Mouse (Mus musculus) activated CD4-positive, CD25-positive, alpha-beta regulatory T cell, adult 4 months (primary cell): ENCODE measurements around the gene Gm8068. TPM values are rescaled to one million over a fixed set of nuclear protein-coding genes. Genes with fewer than 3 reads are reported as not detected.
"Not testable (repeated sequence)": the region's sequence is repeated elsewhere in the genome, so short reads cannot be mapped to it uniquely, and the experiment has no call there.

ENCODE experiments used
- ATAC-seq: one replicate; pipeline ENCODE4 v1.8.0; 2017
- polyA plus RNA-seq, 2 experiments: library from polyadenylated mRNA; unstranded; fragments of 100-300 nt; shearing (Covaris generic); gene quantifications; one replicate each; pipeline ENCODE4 v1.2.1; 2017

Gene Gm8068
- polyA plus RNA-seq, result not detected

- not testable (repeated sequence) for ATAC-seq
Measured at GRCm38 (mm10) chr14:41701785-41702184, at the start of gene Gm8068. Gm8068 (minus strand) TSS chr14:41701885.

- ATAC-seq, result not testable (repeated sequence)
Measured at GRCm38 (mm10) chr14:41750514-41750913, 48.8 kb upstream of the Gm8068 start, which contains the start of gene Gm7929. Gm7929 (minus strand) TSS chr14:41750614.

GRCm38 (mm10) chr14:41723437-41723836 lies 21.8 kb upstream of the Gm8068 start:
- not testable (repeated sequence) for ATAC-seq

DNA sequence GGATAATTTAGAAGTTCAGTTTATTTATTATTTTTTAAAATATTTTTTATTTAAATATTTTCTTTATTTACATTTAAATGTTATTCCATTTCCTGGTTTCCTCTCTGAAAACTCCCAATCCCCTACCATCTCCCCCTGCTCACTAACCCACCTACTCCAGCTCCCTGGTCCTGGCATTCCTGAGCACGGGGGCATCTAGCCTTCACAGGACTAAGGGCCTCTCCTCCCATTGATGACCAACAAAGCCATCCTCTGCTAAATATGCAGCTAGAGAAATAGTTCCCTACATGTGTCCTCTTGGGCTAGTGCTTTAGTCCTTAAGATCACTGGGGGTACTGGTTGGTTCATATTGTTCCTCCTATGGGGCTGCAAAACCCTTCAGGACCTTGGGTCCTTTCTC lies 15.5 kb upstream of the Gm8068 start:
- not testable (repeated sequence) for ATAC-seq

DNA sequence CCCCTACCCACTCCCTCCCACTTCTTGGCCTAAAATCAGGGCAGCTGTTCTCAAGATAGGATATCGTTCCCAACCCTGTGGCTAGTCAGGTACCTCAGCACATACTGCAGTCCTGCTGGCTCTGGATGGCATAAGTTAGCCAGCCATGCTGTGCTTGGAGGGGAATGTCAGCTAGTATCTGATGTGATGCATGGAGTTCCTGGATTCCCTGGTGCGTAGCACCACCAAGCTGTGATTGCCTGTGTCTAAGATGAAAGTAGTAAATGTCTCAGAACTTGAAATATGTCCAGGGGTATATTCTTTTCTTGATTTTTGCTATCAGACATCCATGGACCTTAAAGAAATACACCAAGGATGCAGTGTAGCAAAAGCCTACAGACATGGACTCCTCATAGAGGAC lies 53.5 kb downstream of the Gm8068 start:
- ATAC-seq, result not testable (repeated sequence)

Other genes starting within 250 kb of the Gm8068 start
- gene Gm7954, start 248.4 kb downstream of the Gm8068 start, polyA plus RNA-seq, result not detected
- gene Gm3486, start 212.4 kb downstream of the Gm8068 start, polyA plus RNA-seq, result not detected
- not detected for gene Gm7970, start 146.3 kb downstream of the Gm8068 start, polyA plus RNA-seq
- not detected for gene 1700049E17Rik2, start 128.7 kb downstream of the Gm8068 start, polyA plus RNA-seq
- gene Gm3072, start 77.3 kb downstream of the Gm8068 start, polyA plus RNA-seq, result not detected
- gene Gm3676, start 55.4 kb downstream of the Gm8068 start, polyA plus RNA-seq, result not detected
- gene Gm7929, start 48.7 kb upstream of the Gm8068 start, polyA plus RNA-seq, result not detected
- not detected for gene Gm47189, start 70.6 kb upstream of the Gm8068 start, polyA plus RNA-seq
- not detected for gene Gm7980, start 205.4 kb upstream of the Gm8068 start, polyA plus RNA-seq
- not detected for gene 1700049E17Rik1, start 223.1 kb upstream of the Gm8068 start, polyA plus RNA-seq
- not detected for gene 1700024B05Rik, start 242.1 kb upstream of the Gm8068 start, polyA plus RNA-seq